9 mouse cellular contexts compared by ENCODE assay signal in the genomic region with DNA sequence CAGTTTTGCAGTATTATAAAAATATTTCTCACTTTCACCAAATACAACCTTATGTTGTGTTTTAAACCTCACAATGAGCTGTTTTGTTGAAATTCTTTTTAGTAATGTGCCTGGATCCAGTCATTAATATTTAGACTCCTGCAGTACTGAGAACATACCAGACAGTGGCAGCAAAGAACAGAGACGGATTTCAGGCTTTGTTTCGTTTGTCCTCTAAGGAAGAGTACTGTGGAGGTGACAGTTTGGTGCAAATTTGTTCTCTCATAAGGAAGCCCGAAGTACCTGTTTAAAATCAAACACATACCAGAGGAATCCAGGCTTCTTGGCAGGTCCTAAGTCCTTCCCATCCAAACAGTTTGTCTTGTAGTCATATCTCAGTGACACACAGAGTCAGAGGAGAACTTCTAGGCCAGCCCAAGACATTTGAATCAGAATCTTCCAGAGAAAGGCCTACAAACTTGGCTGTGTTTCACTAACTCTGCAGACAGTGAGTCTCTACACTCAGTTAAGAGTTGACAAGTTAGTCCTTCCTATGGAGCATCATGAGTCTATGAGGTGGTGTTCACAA. TPM values are rescaled to one million over a fixed set of nuclear protein-coding genes. Genes with fewer than 3 reads are reported as not detected.
DNase-seq lines count a peak whose midpoint lies in the region; ATAC-seq and TF ChIP-seq lines count a peak whose summit lies in the region.
"Had no signal": no experiment of that assay in that cellular context is flagged by ENCODE, and none has a peak within 500 bp of the region (broad histone marks: within the 10 kb centered on the region; RNA-seq: fewer than 3 reads in every experiment).

No protein-coding gene starts in this region.

- no peaks in the 10 kb centered on the region for H3K9me3 ChIP-seq in neural tube, embryonic 11.5 days (ENCODE audit: control insufficient read depth, low read length)
- no peaks in the 10 kb centered on the region for H3K9me3 ChIP-seq in embryonic facial prominence, embryonic 14.5 days (ENCODE audit: control insufficient read depth, low read length)
- no peaks in the 10 kb centered on the region for H3K9me3 ChIP-seq in kidney, postnatal 0 days (replicated peaks; ENCODE audit: low read length)
- H3K9me3 ChIP-seq: lung, embryonic 15.5 days had no signal

- TF ChIP-seq CTCF in kidney, postnatal 0 days (IDR thresholded peaks at IDR 0.05; ENCODE audit: low read depth), result peak; percentile 89

- no peak overlapping the region for H3K9ac ChIP-seq in neural tube, embryonic 11.5 days (ENCODE audit: low read length)
- no peak overlapping the region for H3K9ac ChIP-seq in embryonic facial prominence, embryonic 14.5 days (ENCODE audit: low read depth, low read length)
- H3K9ac ChIP-seq in kidney, postnatal 0 days (ENCODE audit: low read depth, low read length), result no peak overlapping the region
- H3K9ac ChIP-seq: lung, embryonic 15.5 days had no signal

- H3K4me2 ChIP-seq in neural tube, embryonic 11.5 days (ENCODE audit: low read depth), result no peak overlapping the region
- no peak overlapping the region for H3K4me2 ChIP-seq in embryonic facial prominence, embryonic 14.5 days (ENCODE audit: low read depth, low read length)
- H3K4me2 ChIP-seq in kidney, postnatal 0 days (ENCODE audit: low read length), result no peak overlapping the region
- H3K4me2 ChIP-seq: lung, embryonic 15.5 days had no signal

- no peaks in the 10 kb centered on the region for H3K36me3 ChIP-seq in neural tube, embryonic 11.5 days (ENCODE audit: control insufficient read depth, insufficient read depth, low read length)
- H3K36me3 ChIP-seq in embryonic facial prominence, embryonic 14.5 days (ENCODE audit: control insufficient read depth, insufficient read depth, low read length), result no peaks in the 10 kb centered on the region
- no peaks in the 10 kb centered on the region for H3K36me3 ChIP-seq in kidney, postnatal 0 days (ENCODE audit: insufficient read depth, low read length)
- H3K36me3 ChIP-seq: lung, embryonic 15.5 days had no signal

- peak; percentile 49; the same call in 1 of the 2 replicates for ATAC-seq in neural tube, embryonic 11.5 days (ENCODE audit: insufficient read depth, low FRiP score, low TSS enrichment)
- no peak for ATAC-seq in embryonic facial prominence, embryonic 14.5 days (ENCODE audit: low read depth)
- ATAC-seq in kidney, postnatal 0 days (replicated peaks; ENCODE audit: low FRiP score, low read depth), result no peak
- peak; percentile 74 for ATAC-seq in megakaryocyte-erythroid progenitor cell, adult 5-6 weeks (replicated peaks; ENCODE audit: low FRiP score, low TSS enrichment, poor library complexity, severe bottlenecking)
- no peak for ATAC-seq in erythroid progenitor cell, adult 5-6 weeks (replicated peaks; ENCODE audit: low FRiP score, poor library complexity, severe bottlenecking)

- H3K4me3 ChIP-seq in neural tube, embryonic 11.5 days (ENCODE audit: low read depth, low read length), result no peak overlapping the region
- H3K4me3 ChIP-seq in embryonic facial prominence, embryonic 14.5 days (ENCODE audit: low read depth, low read length), result no peak overlapping the region
- H3K4me3 ChIP-seq in kidney, postnatal 0 days (replicated peaks; ENCODE audit: low read depth, low read length), result no peak overlapping the region
- H3K4me3 ChIP-seq: lung, embryonic 15.5 days had no signal

- 33% methylated on average over 3 of the region's 3 CpGs for WGBS in neural tube, embryonic 11.5 days
- WGBS in embryonic facial prominence, embryonic 14.5 days, result 22% methylated on average over 3 of the region's 3 CpGs
- WGBS in kidney, postnatal 0 days, result 11% methylated on average over 3 of the region's 3 CpGs

- H3K4me1 ChIP-seq in neural tube, embryonic 11.5 days (ENCODE audit: control insufficient read depth, insufficient read depth, low read length), result no peaks in the 10 kb centered on the region
- no peaks in the 10 kb centered on the region for H3K4me1 ChIP-seq in embryonic facial prominence, embryonic 14.5 days (ENCODE audit: control insufficient read depth, insufficient read depth, low read length)
- no peaks in the 10 kb centered on the region for H3K4me1 ChIP-seq in kidney, postnatal 0 days (replicated peaks; ENCODE audit: insufficient read depth, low read length)
- H3K4me1 ChIP-seq: lung, embryonic 15.5 days had no signal

- H3K27me3 ChIP-seq in neural tube, embryonic 11.5 days (ENCODE audit: control insufficient read depth, insufficient read depth, low read length), result no peaks in the 10 kb centered on the region
- H3K27me3 ChIP-seq in embryonic facial prominence, embryonic 14.5 days (replicated peaks; ENCODE audit: control insufficient read depth, insufficient read depth, low read length), result no peaks in the 10 kb centered on the region
- no peaks in the 10 kb centered on the region for H3K27me3 ChIP-seq in kidney, postnatal 0 days (ENCODE audit: insufficient read depth, low read length)
- H3K27me3 ChIP-seq: lung, embryonic 15.5 days had no signal

- DNase-seq in cerebellum, postnatal 14 days, result peak; percentile 62 to 63
- no peak for DNase-seq in cerebellum, adult 11 months
- DNase-seq in neural tube, embryonic 11.5 days (ENCODE audit: low spot score), result no peak
- DNase-seq in neural tube, embryonic 10.5 days (ENCODE audit: extremely low spot score, low spot score), result no peak
- peak; percentile 42 for DNase-seq in embryonic facial prominence, embryonic 14.5 days (ENCODE audit: low spot score)
- peak; percentile 86 for DNase-seq in kidney, postnatal 0 days (ENCODE audit: low spot score)

- no peak overlapping the region for H3K27ac ChIP-seq in neural tube, embryonic 11.5 days (ENCODE audit: low read depth, low read length)
- H3K27ac ChIP-seq in embryonic facial prominence, embryonic 14.5 days (replicated peaks; ENCODE audit: low read depth, low read length), result no peak overlapping the region
- no peak overlapping the region for H3K27ac ChIP-seq in kidney, postnatal 0 days
- H3K27ac ChIP-seq: lung, embryonic 15.5 days had no signal

RNA-seq across cellular contexts. Expression of gene Lmo7, which starts 52.3 kb away (rescaled TPM):
- 2.8 and 3.2 TPM in 2 replicates for polyA plus RNA-seq in neural tube, embryonic 11.5 days (2014; fragmentation: Nextera tagmentation; extraction: Ambion mirVana)
- polyA plus RNA-seq in embryonic facial prominence, embryonic 14.5 days (2014; fragmentation: Nextera tagmentation; extraction: Ambion mirVana), result 28.8 and 35.8 TPM in 2 replicates
- 13.9 and 14.2 TPM in 2 replicates for polyA plus RNA-seq in kidney, postnatal 0 days (2015; fragmentation: Nextera tagmentation; extraction: Ambion mirVana)
- not detected in 2 replicates for total RNA-seq in megakaryocyte-erythroid progenitor cell, adult 5-6 weeks (2014; fragmentation: Nextera tagmentation)
- total RNA-seq in megakaryocyte-erythroid progenitor cell, adult 5-6 weeks (2017), result not detected in 2 replicates
- total RNA-seq in erythroid progenitor cell, adult 5-6 weeks (2015; ENCODE audit: low replicate concordance), result 0.42 and 1.1 TPM in 2 replicates
- total RNA-seq in erythroid progenitor cell, adult 5-6 weeks (2017; ENCODE audit: low replicate concordance), result 0.83 TPM in 1 of 2 replicates, not detected in the other

RNA-seq across cellular contexts. Expression of gene Gm9922, which starts 52.4 kb away (rescaled TPM):
- polyA plus RNA-seq in neural tube, embryonic 11.5 days (2014; fragmentation: Nextera tagmentation; extraction: Ambion mirVana), result 0.88 TPM in 1 of 2 replicates, not detected in the other
- polyA plus RNA-seq in embryonic facial prominence, embryonic 14.5 days (2014; fragmentation: Nextera tagmentation; extraction: Ambion mirVana), result 3.9 and 4.0 TPM in 2 replicates
- polyA plus RNA-seq in kidney, postnatal 0 days (2015; fragmentation: Nextera tagmentation; extraction: Ambion mirVana), result 8.6 and 10.1 TPM in 2 replicates
- total RNA-seq in megakaryocyte-erythroid progenitor cell, adult 5-6 weeks (2014; fragmentation: Nextera tagmentation), result not detected in 2 replicates
- total RNA-seq in megakaryocyte-erythroid progenitor cell, adult 5-6 weeks (2017), result not detected in 2 replicates
- not detected in 2 replicates for total RNA-seq in erythroid progenitor cell, adult 5-6 weeks (2015; ENCODE audit: low replicate concordance)
- total RNA-seq in erythroid progenitor cell, adult 5-6 weeks (2017; ENCODE audit: low replicate concordance), result not detected in 2 replicates

Comparison
In these comparisons a context has a peak if more than half of its experiments do, and no peak if none do; other contexts are left out.
1. DNase-seq: peak in cerebellum, postnatal 14 days (2 of 2), embryonic facial prominence, embryonic 14.5 days (single experiment) and kidney, postnatal 0 days (single experiment); none in cerebellum, adult 11 months (single experiment), neural tube, embryonic 11.5 days (single experiment) and neural tube, embryonic 10.5 days (single experiment).
2. ATAC-seq: peak in neural tube, embryonic 11.5 days (single experiment) and megakaryocyte-erythroid progenitor cell, adult 5-6 weeks (single experiment); none in embryonic facial prominence, embryonic 14.5 days (single experiment), kidney, postnatal 0 days (single experiment) and erythroid progenitor cell, adult 5-6 weeks (single experiment).